In genomic region chr10:22781466-22781865, GRCm38 (mm10) we compare ENCODE assay signal across 9 mouse cellular contexts. TPM values are rescaled to one million over a fixed set of nuclear protein-coding genes. Genes with fewer than 3 reads are reported as not detected.
DNase-seq lines count a peak whose midpoint lies in the region; ATAC-seq and TF ChIP-seq lines count a peak whose summit lies in the region.
"Had no signal": no experiment of that assay in that cellular context is flagged by ENCODE, and none has a peak within 500 bp of the region (broad histone marks: within the 10 kb centered on the region; RNA-seq: fewer than 3 reads in every experiment).

No protein-coding gene starts in this region.

- no peaks in the 10 kb centered on the region for H3K27me3 ChIP-seq in kidney, postnatal 0 days (ENCODE audit: insufficient read depth, low read length)
- H3K27me3 ChIP-seq in kidney, embryonic 16.5 days (ENCODE audit: insufficient read depth, low read length): no peaks in the 10 kb centered on the region
- H3K27me3 ChIP-seq in Patski: peaks cover 23% of the 10 kb centered on the region
- no peaks in the 10 kb centered on the region for H3K27me3 ChIP-seq in neural tube, embryonic 11.5 days (ENCODE audit: control insufficient read depth, insufficient read depth, low read length)

- in situ Hi-C loops in Patski (cut with MboI; ENCODE audit: low pct_unique_long_range_greater_than_20kb): loop anchor here (5.0 to 10.0 kb wide), 2 partner anchors 301 to 993 kb away; no protein-coding TSS in a partner anchor

- H3K27ac ChIP-seq in kidney, postnatal 0 days: no peak overlapping the region
- no peak overlapping the region for H3K27ac ChIP-seq in kidney, embryonic 16.5 days (ENCODE audit: low read length)
- H3K27ac ChIP-seq in neural tube, embryonic 11.5 days (ENCODE audit: low read depth, low read length): no peak overlapping the region
- H3K27ac ChIP-seq: macrophage had no signal

- ATAC-seq in kidney, postnatal 0 days (replicated peaks; ENCODE audit: low FRiP score, low read depth): no peak
- no peak for ATAC-seq in kidney, embryonic 16.5 days (ENCODE audit: low FRiP score, low TSS enrichment)
- no peak for ATAC-seq in Patski
- ATAC-seq in neural tube, embryonic 11.5 days (ENCODE audit: insufficient read depth, low FRiP score, low TSS enrichment): no peak
- ATAC-seq: forebrain, embryonic 14.5 days had no signal

- POLR2A ChIA-PET in Patski (lab: Charles Lee): no interaction called here

- no peaks in the 10 kb centered on the region for H3K36me3 ChIP-seq in kidney, postnatal 0 days (ENCODE audit: insufficient read depth, low read length)
- no peaks in the 10 kb centered on the region for H3K36me3 ChIP-seq in kidney, embryonic 16.5 days (ENCODE audit: insufficient read depth, low read length)
- H3K36me3 ChIP-seq in neural tube, embryonic 11.5 days (ENCODE audit: control insufficient read depth, insufficient read depth, low read length): no peaks in the 10 kb centered on the region

- DNase-seq in kidney, postnatal 0 days (ENCODE audit: low spot score): peak; percentile 51
- DNase-seq in Patski (ENCODE audit: low read depth, low spot score): no peak
- peak; percentile 42 for DNase-seq in embryo, embryonic 11 days
- peak; percentile 24 for DNase-seq in neural tube, embryonic 11.5 days (ENCODE audit: low spot score)
- no peak for DNase-seq in T-cell, adult 2 months (ENCODE audit: low spot score)
- DNase-seq in right cerebral cortex, postnatal 10 days (ENCODE audit: low spot score in 2 of 2): no peak

- H3K9ac ChIP-seq in kidney, postnatal 0 days (ENCODE audit: low read depth, low read length): no peak overlapping the region
- H3K9ac ChIP-seq in kidney, embryonic 16.5 days (replicated peaks; ENCODE audit: low read length): no peak overlapping the region
- H3K9ac ChIP-seq in neural tube, embryonic 11.5 days (ENCODE audit: low read length): no peak overlapping the region

- 42% methylated on average over 4 of the region's 4 CpGs for WGBS in kidney, postnatal 0 days
- 46% methylated on average over 4 of the region's 4 CpGs for WGBS in kidney, embryonic 16.5 days
- WGBS in neural tube, embryonic 11.5 days: 42% methylated on average over 4 of the region's 4 CpGs

- no peak overlapping the region for H3K4me2 ChIP-seq in kidney, postnatal 0 days (ENCODE audit: low read length)
- H3K4me2 ChIP-seq in kidney, embryonic 16.5 days (replicated peaks; ENCODE audit: low read depth, low read length): no peak overlapping the region
- H3K4me2 ChIP-seq in neural tube, embryonic 11.5 days (ENCODE audit: low read depth): no peak overlapping the region

- H3K4me1 ChIP-seq in kidney, postnatal 0 days (replicated peaks; ENCODE audit: insufficient read depth, low read length): no peaks in the 10 kb centered on the region
- H3K4me1 ChIP-seq in kidney, embryonic 16.5 days (ENCODE audit: insufficient read depth, low read length): no peaks in the 10 kb centered on the region
- no peaks in the 10 kb centered on the region for H3K4me1 ChIP-seq in neural tube, embryonic 11.5 days (ENCODE audit: control insufficient read depth, insufficient read depth, low read length)

- H3K4me3 ChIP-seq in kidney, postnatal 0 days (replicated peaks; ENCODE audit: low read depth, low read length): no peak overlapping the region
- H3K4me3 ChIP-seq in kidney, embryonic 16.5 days (ENCODE audit: low read length): no peak overlapping the region
- H3K4me3 ChIP-seq in neural tube, embryonic 11.5 days (ENCODE audit: low read depth, low read length): no peak overlapping the region

- CTCF ChIA-PET in Patski (lab: Charles Lee): no interaction called here

- TF ChIP-seq CTCF in kidney, postnatal 0 days (IDR thresholded peaks at IDR 0.05; ENCODE audit: low read depth): peak; percentile 70
- peak; percentile 50 for TF ChIP-seq CTCF in Patski (IDR thresholded peaks at IDR 0.05)

- no peaks in the 10 kb centered on the region for H3K9me3 ChIP-seq in kidney, postnatal 0 days (replicated peaks; ENCODE audit: low read length)
- H3K9me3 ChIP-seq in kidney, embryonic 16.5 days (ENCODE audit: low read length): no peaks in the 10 kb centered on the region
- no peaks in the 10 kb centered on the region for H3K9me3 ChIP-seq in neural tube, embryonic 11.5 days (ENCODE audit: control insufficient read depth, low read length)

RNA-seq across cellular contexts. Expression of gene Tcf21, which starts 38.5 kb away (rescaled TPM):
- polyA plus RNA-seq in kidney, postnatal 0 days (2015; fragmentation: Nextera tagmentation; extraction: Ambion mirVana): 413 and 438 TPM in 2 replicates
- polyA plus RNA-seq in kidney, embryonic 16.5 days (2015; fragmentation: Nextera tagmentation; extraction: Ambion mirVana): 357 and 367 TPM in 2 replicates
- not detected for polyA plus RNA-seq in Patski (2021)
- 0.40 and 0.69 TPM in 2 replicates for polyA plus RNA-seq in neural tube, embryonic 11.5 days (2014; fragmentation: Nextera tagmentation; extraction: Ambion mirVana)
- polyA plus RNA-seq: macrophage had no signal

RNA-seq across cellular contexts. Expression of gene Tbpl1, which starts 49.7 kb away (rescaled TPM):
- 58.3 and 62.8 TPM in 2 replicates for polyA plus RNA-seq in kidney, postnatal 0 days (2015; fragmentation: Nextera tagmentation; extraction: Ambion mirVana)
- polyA plus RNA-seq in kidney, embryonic 16.5 days (2015; fragmentation: Nextera tagmentation; extraction: Ambion mirVana): 62.7 and 67.0 TPM in 2 replicates
- polyA plus RNA-seq in Patski (2021): 38.3 TPM
- polyA plus RNA-seq in neural tube, embryonic 11.5 days (2014; fragmentation: Nextera tagmentation; extraction: Ambion mirVana): 108 and 115 TPM in 2 replicates

Comparison
In these comparisons a context has a peak if more than half of its experiments do, and no peak if none do; other contexts are left out.
1. DNase-seq: peak in kidney, postnatal 0 days (single experiment), embryo, embryonic 11 days (single experiment) and neural tube, embryonic 11.5 days (single experiment); none in Patski (single experiment), T-cell, adult 2 months (single experiment) and right cerebral cortex, postnatal 10 days (0 of 2).
2. RNA of gene Tcf21, which starts 38.5 kb away (polyA plus RNA-seq): 413 to 438 TPM in kidney, postnatal 0 days and 357 to 367 TPM in kidney, embryonic 16.5 days; 0.40 to 0.69 TPM in neural tube, embryonic 11.5 days and not detected in Patski (single experiment); every median in the first group is over 100 times any median in the second.